Mouse (Mus musculus) myocyte (in vitro differentiated cells): Measurements from ENCODE around the gene Tbc1d21.

Experiments used
- CEBPB ChIP-seq: IDR thresholded peaks from 2 replicates; pipeline ENCODE4 v1.6.1; 2011; ENCODE audit warnings: mild to moderate bottlenecking, moderate library complexity; ENCODE audit not compliant: poor library complexity, insufficient read depth, severe bottlenecking
- MAX ChIP-seq: IDR thresholded peaks from one replicate; pipeline ENCODE4 v1.6.1; 2011; ENCODE audit warnings: low read depth, mild to moderate bottlenecking, control low read depth
- POLR2A ChIP-seq: IDR thresholded peaks from one replicate; pipeline ENCODE4 v1.6.1; 2011; ENCODE audit warnings: low read depth, mild to moderate bottlenecking, control low read depth, moderate library complexity; ENCODE audit not compliant: insufficient read length
- POLR2AphosphoS2 ChIP-seq: IDR thresholded peaks from one replicate; pipeline ENCODE4 v1.6.1; 2011; ENCODE audit warnings: low read depth, control low read depth; ENCODE audit not compliant: insufficient read length
- REST ChIP-seq: IDR thresholded peaks from one replicate; pipeline ENCODE4 v1.6.1; 2011; ENCODE audit warnings: mild to moderate bottlenecking, control low read depth, moderate library complexity; ENCODE audit not compliant: insufficient read depth, insufficient read length
- SRF ChIP-seq: IDR thresholded peaks from one replicate; pipeline ENCODE4 v1.6.1; 2011; ENCODE audit warnings: low read depth; ENCODE audit not compliant: control insufficient read depth, insufficient read length
- USF1 ChIP-seq: IDR thresholded peaks from one replicate; pipeline ENCODE4 v1.6.1; 2011; ENCODE audit warnings: low read depth, mild to moderate bottlenecking, control low read depth, moderate library complexity

GRCm38 (mm10) chr9:58341795-58342194 is 28.5 kb downstream of the Tbc1d21 start:
- TF ChIP-seq POLR2A (no peak), POLR2AphosphoS2 (no peak), USF1 (no peak), MAX (no peak), REST (no peak), CEBPB (no peak), SRF (no peak)
